Mouse (Mus musculus) E14TG2a.4 (cell line): ENCODE measurements at regions not wholly inside any gene's neighbourhood (a gene's known extent, or its start where the extent isn't known, plus 50 kb on each side); places are given as distances from the start of the nearest gene placed in this dataset.

Experiments used
- CTCF ChIP-seq: conservative IDR thresholded peaks from 2 replicates; pipeline ENCODE4 v1.5.1; 2014; ENCODE audit warnings: low read length
- NANOG ChIP-seq: IDR thresholded peaks from 2 replicates; pipeline ENCODE4 v1.6.1; 2014; ENCODE audit warnings: borderline replicate concordance, low read length, mixed read lengths

DNA sequence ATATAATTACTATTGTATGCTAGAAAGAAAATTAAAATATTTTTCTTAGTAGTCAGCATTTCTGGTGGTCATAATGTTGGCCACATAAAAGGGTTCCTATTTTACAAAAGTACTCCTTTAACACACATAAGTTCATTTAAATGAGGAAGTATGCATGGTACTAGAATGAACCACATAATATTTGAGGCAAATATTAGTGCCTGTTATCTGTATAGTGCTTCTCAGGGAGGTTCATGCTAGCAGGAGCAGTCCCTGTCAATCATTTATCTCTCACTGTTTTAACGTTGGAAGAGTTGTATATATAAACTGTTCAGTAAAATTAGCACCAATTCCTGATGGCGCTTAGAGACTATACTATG, 70.0 kb upstream of the Fn1 start:
- no peak for TF ChIP-seq CTCF
- no peak for TF ChIP-seq NANOG
